Mouse (Mus musculus): Measurements from ENCODE around the gene Plxna3.

DNA sequence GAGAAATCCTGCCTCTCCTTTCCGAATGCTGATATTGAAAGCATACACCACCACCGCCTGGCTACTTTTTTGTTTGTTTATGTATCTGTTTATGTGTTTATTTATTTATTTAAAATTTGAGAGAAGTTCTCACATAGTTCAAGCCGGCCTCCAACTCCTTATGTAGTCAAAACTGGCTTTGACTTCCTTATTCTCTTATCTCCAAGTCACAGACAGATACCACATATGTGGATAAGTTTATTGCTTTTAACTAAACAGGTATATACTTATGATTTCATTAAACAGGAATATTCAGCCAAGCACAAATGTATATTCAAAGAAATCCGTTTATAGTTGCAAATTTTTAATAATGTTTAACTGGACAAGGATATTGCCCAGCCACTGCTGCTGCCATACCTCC lies 35.4 kb upstream of the Plxna3 start:
- TF ChIP-seq POLR2A (IDR thresholded peaks at IDR 0.05; ENCODE audit: low read depth, low read length) (no peak), CTCF (IDR thresholded peaks at IDR 0.05; ENCODE audit: extremely low read depth, insufficient read length, insufficient replicate concordance, low read depth, low read length) (no peak)

Measured in small intestine, adult 2 months (tissue).